Mouse (Mus musculus): ENCODE measurements around the gene Casc1. TPM values are rescaled to one million over a fixed set of nuclear protein-coding genes. Genes with fewer than 3 reads are reported as not detected.
"Not testable (repeated sequence)": the region's sequence is repeated elsewhere in the genome, so short reads cannot be mapped to it uniquely, and the experiment has no call there.

The Casc1 gene
- polyA plus RNA-seq, 1 experiment from 2014 or later = 0.91 TPM

DNA sequence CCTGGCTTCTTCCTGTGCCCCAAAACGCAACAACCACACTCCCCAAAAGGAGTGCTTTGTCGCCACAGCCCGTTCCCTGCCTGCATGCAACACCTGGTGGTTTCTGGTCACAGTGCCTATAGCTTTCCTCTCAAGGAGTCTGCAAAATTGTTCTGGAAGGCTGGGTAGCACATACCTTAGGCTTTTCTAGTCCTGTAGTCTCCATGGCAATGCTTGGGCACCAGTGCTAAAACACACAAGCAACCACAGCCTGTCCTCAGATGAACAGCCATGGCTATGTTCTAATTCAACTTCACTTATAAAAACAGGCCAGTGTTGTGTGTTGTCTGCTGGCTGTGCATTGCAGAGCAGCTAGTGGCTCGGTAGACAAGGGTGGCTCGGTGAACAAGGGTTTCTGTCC is 74.0 kb downstream of the Casc1 start:
- Histone ChIP-seq H3K4me1 (replicated peaks; ENCODE audit: control insufficient read depth, insufficient read depth, low read length) (no peaks in the 10 kb centered on the region), H3K27me3 (ENCODE audit: control insufficient read depth, insufficient read depth, low read length) (no peaks in the 10 kb centered on the region), H3K9ac (ENCODE audit: low read depth, low read length) (no peak overlapping the region), H3K27ac (ENCODE audit: low read depth, low read length) (no peak overlapping the region), H3K9me3 (ENCODE audit: control insufficient read depth, low read length) (no peaks in the 10 kb centered on the region), H3K36me3 (ENCODE audit: control insufficient read depth, insufficient read depth, low read length) (no peaks in the 10 kb centered on the region), H3K4me2 (replicated peaks; ENCODE audit: low read depth, low read length) (no peak overlapping the region), H3K4me3 (ENCODE audit: low read depth, low read length) (no peak overlapping the region)
- WGBS = 93% methylated on average over 5 of the region's 5 CpGs
- DNase-seq (ENCODE audit: low spot score) (no peak), ATAC-seq (ENCODE audit: low FRiP score) (no peak)

DNA sequence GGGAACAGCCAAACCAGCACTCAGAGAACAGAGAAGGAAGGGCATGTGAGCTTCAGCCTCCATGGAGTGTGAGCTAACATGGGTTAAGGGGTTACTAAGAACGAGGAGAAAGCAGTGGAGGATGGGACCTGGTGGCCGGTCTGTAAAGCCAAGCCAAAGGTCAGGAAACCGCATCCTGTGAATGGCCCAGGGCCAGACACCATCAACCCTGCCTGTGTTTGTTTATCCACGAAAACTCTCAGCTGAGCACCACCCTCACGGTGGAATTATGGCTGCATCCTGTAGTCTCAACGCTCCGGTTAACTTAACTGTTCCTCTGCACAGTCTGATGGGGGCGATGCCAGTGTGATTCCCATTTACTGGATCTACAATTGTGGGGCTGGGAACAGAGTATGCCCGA is 75.0 kb downstream of the Casc1 start:
- WGBS = 69% methylated on average over 9 of the region's 9 CpGs

DNA sequence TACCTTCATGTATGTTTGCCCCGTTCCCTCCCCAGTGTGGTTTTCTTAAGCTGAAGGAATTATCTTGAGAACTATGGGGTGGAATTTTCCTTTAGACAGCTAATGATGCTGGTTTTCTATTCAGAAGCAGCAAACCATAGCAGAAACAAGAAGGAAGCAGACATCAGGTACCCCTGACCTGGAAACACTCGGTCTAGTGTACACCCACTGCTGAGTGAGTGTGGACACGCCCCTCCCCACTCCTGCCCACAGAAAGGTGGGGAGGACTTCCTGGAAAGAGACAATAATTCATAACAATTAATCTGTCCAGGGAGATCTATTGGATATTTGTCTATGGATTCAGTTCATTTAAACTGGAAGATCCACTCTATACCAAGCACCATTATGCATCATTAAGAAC is 75.5 kb downstream of the Casc1 start:
- WGBS = 81% methylated on average over 3 of the region's 3 CpGs
- Histone ChIP-seq H3K4me3 (ENCODE audit: low read depth, low read length) (no peak overlapping the region), H3K4me1 (replicated peaks; ENCODE audit: control insufficient read depth, insufficient read depth, low read length) (no peaks in the 10 kb centered on the region), H3K36me3 (ENCODE audit: control insufficient read depth, insufficient read depth, low read length) (no peaks in the 10 kb centered on the region), H3K27me3 (ENCODE audit: control insufficient read depth, insufficient read depth, low read length) (no peaks in the 10 kb centered on the region), H3K4me2 (replicated peaks; ENCODE audit: low read depth, low read length) (no peak overlapping the region), H3K9me3 (ENCODE audit: control insufficient read depth, low read length) (no peaks in the 10 kb centered on the region), H3K27ac (ENCODE audit: low read depth, low read length) (no peak overlapping the region), H3K9ac (ENCODE audit: low read depth, low read length) (no peak overlapping the region)
- ATAC-seq (ENCODE audit: low FRiP score) (no peak), DNase-seq (ENCODE audit: low spot score) (no peak)

More for the DNA sequence above, 75.0 kb downstream of the Casc1 start:
- ATAC-seq (ENCODE audit: low FRiP score) (no peak), DNase-seq (ENCODE audit: low spot score) (no peak)
- Histone ChIP-seq H3K4me3 (ENCODE audit: low read depth, low read length) (no peak overlapping the region), H3K4me2 (replicated peaks; ENCODE audit: low read depth, low read length) (no peak overlapping the region), H3K9me3 (ENCODE audit: control insufficient read depth, low read length) (no peaks in the 10 kb centered on the region), H3K36me3 (ENCODE audit: control insufficient read depth, insufficient read depth, low read length) (no peaks in the 10 kb centered on the region), H3K9ac (ENCODE audit: low read depth, low read length) (no peak overlapping the region), H3K4me1 (replicated peaks; ENCODE audit: control insufficient read depth, insufficient read depth, low read length) (no peaks in the 10 kb centered on the region), H3K27ac (ENCODE audit: low read depth, low read length) (no peak overlapping the region), H3K27me3 (ENCODE audit: control insufficient read depth, insufficient read depth, low read length) (no peaks in the 10 kb centered on the region)

DNA sequence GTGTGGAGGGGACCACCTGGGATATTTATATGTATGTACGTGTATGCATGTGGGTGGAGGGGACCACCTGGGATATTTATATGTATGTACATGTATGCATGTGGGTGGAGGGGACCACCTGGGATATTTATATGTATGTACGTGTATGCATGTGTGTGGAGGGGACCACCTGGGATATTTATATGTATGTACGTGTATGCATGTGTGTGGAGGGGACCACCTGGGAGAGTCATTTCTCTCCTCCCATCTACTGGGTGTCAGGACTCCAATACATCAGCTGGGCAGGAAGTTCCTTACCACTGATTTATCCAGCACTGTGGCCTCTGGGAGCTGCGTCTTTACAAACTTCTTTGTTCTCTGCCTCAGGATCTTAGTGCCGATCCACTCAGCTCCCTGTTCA is 77.8 kb downstream of the Casc1 start:
- H3K27me3 ChIP-seq (ENCODE audit: control insufficient read depth, insufficient read depth, low read length); ATAC-seq (ENCODE audit: low FRiP score); H3K27ac ChIP-seq (ENCODE audit: low read depth, low read length); H3K4me2 ChIP-seq (replicated peaks; ENCODE audit: low read depth, low read length); DNase-seq (ENCODE audit: low spot score); H3K9ac ChIP-seq (ENCODE audit: low read depth, low read length); H3K4me1 ChIP-seq (replicated peaks; ENCODE audit: control insufficient read depth, insufficient read depth, low read length); H3K9me3 ChIP-seq (ENCODE audit: control insufficient read depth, low read length); H3K4me3 ChIP-seq (ENCODE audit: low read depth, low read length); H3K36me3 ChIP-seq (ENCODE audit: control insufficient read depth, insufficient read depth, low read length): not testable (repeated sequence)
- WGBS = 84% methylated on average over 5 of the region's 5 CpGs

DNA sequence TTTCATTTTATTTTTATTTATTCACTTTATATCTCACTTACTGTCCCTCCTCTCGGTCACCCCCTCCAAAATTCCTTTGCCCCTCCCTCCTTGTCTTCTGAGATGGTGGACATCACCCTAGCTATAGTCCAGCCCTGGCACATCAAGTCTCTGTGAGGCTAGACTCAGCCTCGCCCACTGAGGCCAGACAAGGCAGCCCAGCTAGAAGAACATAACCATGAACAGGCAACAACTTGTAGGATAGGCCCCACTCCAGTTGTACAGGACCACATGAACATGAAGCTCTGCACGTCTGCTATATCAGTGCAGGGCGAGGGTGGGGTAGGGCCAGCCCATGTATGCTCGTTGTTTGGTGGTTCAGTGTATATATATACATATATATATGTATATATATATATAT is 78.8 kb downstream of the Casc1 start:
- H3K9me3 ChIP-seq (ENCODE audit: control insufficient read depth, low read length) = no peaks in the 10 kb centered on the region
- no peak for ATAC-seq (ENCODE audit: low FRiP score)
- H3K4me2 ChIP-seq (replicated peaks; ENCODE audit: low read depth, low read length) = no peak overlapping the region
- H3K27ac ChIP-seq (ENCODE audit: low read depth, low read length) = no peak overlapping the region
- no peak overlapping the region for H3K4me3 ChIP-seq (ENCODE audit: low read depth, low read length)
- H3K27me3 ChIP-seq (ENCODE audit: control insufficient read depth, insufficient read depth, low read length) = no peaks in the 10 kb centered on the region
- DNase-seq (ENCODE audit: low spot score) = no peak
- no peaks in the 10 kb centered on the region for H3K4me1 ChIP-seq (replicated peaks; ENCODE audit: control insufficient read depth, insufficient read depth, low read length)
- 89% methylated on average over 5 of the region's 5 CpGs for WGBS
- H3K9ac ChIP-seq (ENCODE audit: low read depth, low read length) = no peak overlapping the region
- no peaks in the 10 kb centered on the region for H3K36me3 ChIP-seq (ENCODE audit: control insufficient read depth, insufficient read depth, low read length)

DNA sequence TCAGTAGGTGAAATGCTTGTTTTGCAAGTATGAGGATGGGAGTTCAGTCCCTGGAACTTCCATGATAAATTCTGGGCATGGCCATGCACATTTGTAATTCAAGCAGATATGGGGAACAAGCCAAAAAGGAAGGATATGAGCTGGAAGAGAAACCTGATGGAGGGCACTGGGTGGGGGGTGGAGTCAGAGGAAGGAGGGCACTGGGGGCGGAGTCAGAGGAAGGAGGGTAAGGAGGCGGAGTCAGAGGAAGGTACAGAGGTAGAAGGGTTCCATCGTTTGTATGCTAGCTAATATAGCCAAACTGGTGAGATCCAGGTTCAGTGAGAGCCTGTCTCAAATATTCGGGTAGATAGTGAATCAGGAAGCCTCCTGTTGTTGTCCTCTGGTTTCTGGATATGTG is 81.2 kb downstream of the Casc1 start:
- Histone ChIP-seq H3K4me3 (ENCODE audit: low read depth, low read length) (no peak overlapping the region), H3K4me2 (replicated peaks; ENCODE audit: low read depth, low read length) (no peak overlapping the region), H3K27ac (ENCODE audit: low read depth, low read length) (no peak overlapping the region), H3K27me3 (ENCODE audit: control insufficient read depth, insufficient read depth, low read length) (no peaks in the 10 kb centered on the region), H3K9me3 (ENCODE audit: control insufficient read depth, low read length) (no peaks in the 10 kb centered on the region), H3K4me1 (replicated peaks; ENCODE audit: control insufficient read depth, insufficient read depth, low read length) (no peaks in the 10 kb centered on the region), H3K9ac (ENCODE audit: low read depth, low read length) (no peak overlapping the region), H3K36me3 (ENCODE audit: control insufficient read depth, insufficient read depth, low read length) (no peaks in the 10 kb centered on the region)
- ATAC-seq (ENCODE audit: low FRiP score) (no peak), DNase-seq (ENCODE audit: low spot score) (no peak)
- 90% methylated on average over 4 of the region's 4 CpGs for WGBS

DNA sequence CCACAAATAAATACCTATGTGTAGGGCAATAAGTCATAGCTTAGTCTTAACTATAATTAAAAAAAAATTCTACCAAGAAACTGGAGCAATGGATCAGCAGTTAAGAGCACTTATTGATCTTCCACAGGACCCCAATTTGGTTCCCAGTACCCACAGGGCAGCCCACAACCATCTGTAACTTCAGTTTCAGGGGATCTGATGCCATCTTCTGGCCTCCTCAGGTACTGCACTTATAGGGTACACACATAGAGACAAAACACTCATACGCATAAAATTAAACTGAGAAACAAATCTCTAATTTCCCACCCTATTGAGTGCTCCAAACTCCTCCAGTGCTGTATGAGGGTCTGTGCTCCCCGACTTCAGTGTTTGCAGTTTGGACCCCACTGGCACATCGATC is 83.2 kb downstream of the Casc1 start:
- Histone ChIP-seq H3K36me3 (ENCODE audit: control insufficient read depth, insufficient read depth, low read length) (no peaks in the 10 kb centered on the region), H3K27ac (ENCODE audit: low read depth, low read length) (no peak overlapping the region), H3K4me2 (replicated peaks; ENCODE audit: low read depth, low read length) (no peak overlapping the region), H3K9me3 (ENCODE audit: control insufficient read depth, low read length) (no peaks in the 10 kb centered on the region), H3K9ac (ENCODE audit: low read depth, low read length) (no peak overlapping the region), H3K27me3 (ENCODE audit: control insufficient read depth, insufficient read depth, low read length) (no peaks in the 10 kb centered on the region), H3K4me3 (ENCODE audit: low read depth, low read length) (no peak overlapping the region), H3K4me1 (replicated peaks; ENCODE audit: control insufficient read depth, insufficient read depth, low read length) (no peaks in the 10 kb centered on the region)
- DNase-seq (ENCODE audit: low spot score) = no peak
- WGBS = 94% methylated on average over 3 of the region's 3 CpGs
- no peak for ATAC-seq (ENCODE audit: low FRiP score)

DNA sequence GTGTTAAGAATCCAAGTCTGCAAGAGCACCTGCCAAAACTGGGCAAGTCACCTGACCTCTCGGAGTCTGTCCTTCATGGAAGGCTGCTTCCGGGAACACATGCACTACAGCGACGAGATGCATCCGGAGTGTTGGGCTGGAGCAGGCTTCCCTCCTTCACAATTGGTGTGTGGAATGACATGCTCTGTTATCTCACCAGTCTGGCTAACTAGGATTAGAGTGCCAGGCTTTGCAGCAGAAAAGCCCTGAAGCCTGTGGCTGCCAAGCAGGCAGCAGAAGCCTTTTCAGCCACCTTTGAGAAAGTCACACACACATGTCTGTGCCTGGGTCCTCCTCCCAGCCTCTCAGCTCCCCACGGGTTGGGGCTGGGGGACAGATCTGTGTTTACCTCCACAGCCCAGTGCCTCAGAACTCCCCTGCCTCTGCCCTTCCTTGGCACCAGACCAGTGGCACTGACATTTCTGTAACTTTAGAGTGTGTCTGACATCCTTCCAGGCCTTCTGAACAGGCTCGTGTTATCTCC is 85.2 kb downstream of the Casc1 start:
- no peaks in the 10 kb centered on the region for H3K27me3 ChIP-seq (ENCODE audit: control insufficient read depth, insufficient read depth, low read length)
- H3K4me2 ChIP-seq (replicated peaks; ENCODE audit: low read depth, low read length) = no peak overlapping the region
- no peak overlapping the region for H3K4me3 ChIP-seq (ENCODE audit: low read depth, low read length)
- no peak overlapping the region for H3K9ac ChIP-seq (ENCODE audit: low read depth, low read length)
- no peaks in the 10 kb centered on the region; the same call in 1 of the 2 replicates for H3K4me1 ChIP-seq (replicated peaks; ENCODE audit: control insufficient read depth, insufficient read depth, low read length)
- H3K27ac ChIP-seq (ENCODE audit: low read depth, low read length) = no peak overlapping the region
- DNase-seq (ENCODE audit: low spot score) (no peak), ATAC-seq (ENCODE audit: low FRiP score) (no peak)
- 70% methylated on average over 7 of the region's 7 CpGs for WGBS
- no peaks in the 10 kb centered on the region for H3K36me3 ChIP-seq (ENCODE audit: control insufficient read depth, insufficient read depth, low read length)
- H3K9me3 ChIP-seq (ENCODE audit: control insufficient read depth, low read length) = no peaks in the 10 kb centered on the region
